ENCODE assay signal across 16 mouse cellular contexts in the genomic region with DNA sequence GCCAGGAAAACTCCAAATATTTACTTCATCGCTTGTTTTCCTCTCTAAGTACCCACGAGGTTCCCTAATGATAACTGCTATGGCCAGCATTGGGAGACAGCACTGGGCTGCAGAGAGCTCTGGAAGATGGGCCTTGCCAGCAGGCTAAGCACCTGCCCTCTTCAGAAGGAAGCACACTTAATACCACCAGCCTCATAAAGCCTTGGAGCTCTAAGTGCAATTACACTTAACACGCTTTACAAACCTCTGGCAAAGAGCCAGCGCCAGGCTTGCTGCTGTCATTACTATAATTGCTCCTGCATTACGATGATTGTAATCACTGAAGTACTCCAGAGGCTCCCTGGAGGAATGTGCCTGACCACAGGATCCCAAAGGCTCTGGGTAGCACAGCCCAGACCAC. TPM values are rescaled to one million over a fixed set of nuclear protein-coding genes. Genes with fewer than 3 reads are reported as not detected.
A peak's percentile ranks its signal among the peaks of the same experiment; 100 is the strongest.
DNase-seq lines count a peak whose midpoint lies in the region; ATAC-seq and TF ChIP-seq lines count a peak whose summit lies in the region.
"Had no signal": no experiment of that assay in that cellular context is flagged by ENCODE, and none has a peak within 500 bp of the region (broad histone marks: within the 10 kb centered on the region; RNA-seq: fewer than 3 reads in every experiment).

No protein-coding gene starts in this region.

- no peak overlapping the region for H3K9ac ChIP-seq in hindbrain, embryonic 14.5 days
- no peak overlapping the region for H3K9ac ChIP-seq in midbrain, postnatal 0 days (replicated peaks; ENCODE audit: low read length, poor library complexity, severe bottlenecking)
- no peak overlapping the region for H3K9ac ChIP-seq in midbrain, embryonic 13.5 days (replicated peaks)
- no peak overlapping the region for H3K9ac ChIP-seq in embryonic facial prominence, embryonic 14.5 days (ENCODE audit: low read depth, low read length)
- H3K9ac ChIP-seq: embryonic facial prominence, embryonic 12.5 days; neural tube, embryonic 12.5 days had no signal

- TF ChIP-seq CTCF in midbrain, postnatal 0 days (IDR thresholded peaks at IDR 0.05) = no peak

- H3K4me2 ChIP-seq in hindbrain, embryonic 14.5 days (replicated peaks) = no peak overlapping the region
- no peak overlapping the region for H3K4me2 ChIP-seq in midbrain, postnatal 0 days (ENCODE audit: low read depth, low read length, poor library complexity, severe bottlenecking)
- no peak overlapping the region for H3K4me2 ChIP-seq in midbrain, embryonic 13.5 days (replicated peaks)
- H3K4me2 ChIP-seq in embryonic facial prominence, embryonic 14.5 days (ENCODE audit: low read depth, low read length) = no peak overlapping the region
- H3K4me2 ChIP-seq: embryonic facial prominence, embryonic 12.5 days; neural tube, embryonic 12.5 days had no signal

- peak; percentile 35; the same call in 1 of the 2 replicates for ATAC-seq in hindbrain, embryonic 14.5 days (ENCODE audit: low FRiP score)
- no peak for ATAC-seq in midbrain, postnatal 0 days (ENCODE audit: low FRiP score)
- ATAC-seq in midbrain, embryonic 13.5 days = no peak
- ATAC-seq in embryonic facial prominence, embryonic 14.5 days (ENCODE audit: low read depth) = peak; percentile 54

- peak; percentile 48 for DNase-seq in hindbrain, embryonic 14.5 days (ENCODE audit: low spot score)
- no peak for DNase-seq in hindbrain, embryonic 10.5 days (ENCODE audit: low spot score)
- DNase-seq in midbrain, postnatal 0 days (ENCODE audit: low spot score) = peak; percentile 63
- DNase-seq in embryonic facial prominence, embryonic 14.5 days (ENCODE audit: low spot score) = peak; percentile 86
- DNase-seq in kidney, postnatal 36 days = peak; percentile 15 to 48
- DNase-seq in adrenal gland, postnatal 14 days = no peak
- DNase-seq in embryo, embryonic 10 days (ENCODE audit: low spot score) = no peak
- DNase-seq: adrenal gland, postnatal 36 days; cerebellum, adult 18-20 months; heart, postnatal 14 days; spleen, adult 18-20 months had no signal

- 74% methylated on average over 5 of the region's 5 CpGs for WGBS in hindbrain, embryonic 14.5 days
- WGBS in hindbrain, embryonic 10.5 days = 94% methylated on average over 5 of the region's 5 CpGs
- 80% methylated on average over 5 of the region's 5 CpGs for WGBS in midbrain, postnatal 0 days
- WGBS in midbrain, embryonic 13.5 days = 79% methylated on average over 5 of the region's 5 CpGs
- WGBS in embryonic facial prominence, embryonic 14.5 days = 62% methylated on average over 5 of the region's 5 CpGs

- no peaks in the 10 kb centered on the region for H3K27me3 ChIP-seq in hindbrain, embryonic 14.5 days (ENCODE audit: control insufficient read depth, insufficient read depth, low read length)
- H3K27me3 ChIP-seq in hindbrain, embryonic 10.5 days (ENCODE audit: insufficient read depth, poor library complexity, severe bottlenecking) = no peaks in the 10 kb centered on the region
- H3K27me3 ChIP-seq in midbrain, postnatal 0 days (ENCODE audit: insufficient read depth, low read length) = no peaks in the 10 kb centered on the region
- no peaks in the 10 kb centered on the region for H3K27me3 ChIP-seq in midbrain, embryonic 13.5 days
- H3K27me3 ChIP-seq in embryonic facial prominence, embryonic 14.5 days (replicated peaks; ENCODE audit: control insufficient read depth, insufficient read depth, low read length) = no peaks in the 10 kb centered on the region
- H3K27me3 ChIP-seq: embryonic facial prominence, embryonic 12.5 days; megakaryocyte, embryonic 14.5 days; neural tube, embryonic 12.5 days had no signal

- H3K27ac ChIP-seq in hindbrain, embryonic 14.5 days = no peak overlapping the region
- no peak overlapping the region for H3K27ac ChIP-seq in hindbrain, embryonic 10.5 days
- no peak overlapping the region for H3K27ac ChIP-seq in midbrain, postnatal 0 days (ENCODE audit: low read depth, low read length)
- no peak overlapping the region for H3K27ac ChIP-seq in midbrain, embryonic 13.5 days
- no peak overlapping the region for H3K27ac ChIP-seq in embryonic facial prominence, embryonic 14.5 days (replicated peaks; ENCODE audit: low read depth, low read length)
- H3K27ac ChIP-seq: embryonic facial prominence, embryonic 12.5 days; layer of hippocampus, adult 2 months; neural tube, embryonic 12.5 days had no signal

- peaks cover 11% of the 10 kb centered on the region for H3K4me1 ChIP-seq in hindbrain, embryonic 14.5 days (replicated peaks; ENCODE audit: control insufficient read depth, insufficient read depth, low read length)
- peaks cover 14% of the 10 kb centered on the region for H3K4me1 ChIP-seq in hindbrain, embryonic 10.5 days (replicated peaks)
- peaks cover 7% of the 10 kb centered on the region; the same call in 1 of the 2 replicates for H3K4me1 ChIP-seq in midbrain, postnatal 0 days (ENCODE audit: insufficient read depth, low read length)
- peaks cover 18% of the 10 kb centered on the region for H3K4me1 ChIP-seq in midbrain, embryonic 13.5 days (replicated peaks)
- H3K4me1 ChIP-seq in embryonic facial prominence, embryonic 14.5 days (ENCODE audit: control insufficient read depth, insufficient read depth, low read length) = peaks cover 8% of the 10 kb centered on the region

- H3K4me3 ChIP-seq in hindbrain, embryonic 14.5 days (replicated peaks; ENCODE audit: low read length) = no peak overlapping the region
- H3K4me3 ChIP-seq in hindbrain, embryonic 10.5 days = no peak overlapping the region
- H3K4me3 ChIP-seq in midbrain, postnatal 0 days (ENCODE audit: low read depth, low read length) = no peak overlapping the region
- no peak overlapping the region for H3K4me3 ChIP-seq in midbrain, embryonic 13.5 days (replicated peaks)
- H3K4me3 ChIP-seq in embryonic facial prominence, embryonic 14.5 days (ENCODE audit: low read depth, low read length) = no peak overlapping the region
- H3K4me3 ChIP-seq: embryonic facial prominence, embryonic 12.5 days; layer of hippocampus, adult 2 months; neural tube, embryonic 12.5 days had no signal

- H3K36me3 ChIP-seq in hindbrain, embryonic 14.5 days (replicated peaks; ENCODE audit: control insufficient read depth, insufficient read depth) = peaks cover 16% of the 10 kb centered on the region
- H3K36me3 ChIP-seq in hindbrain, embryonic 10.5 days = peaks cover 66% of the 10 kb centered on the region
- peaks cover 23% of the 10 kb centered on the region for H3K36me3 ChIP-seq in midbrain, postnatal 0 days (ENCODE audit: insufficient read depth, low read length)
- H3K36me3 ChIP-seq in midbrain, embryonic 13.5 days = peaks cover 45% of the 10 kb centered on the region
- H3K36me3 ChIP-seq in embryonic facial prominence, embryonic 14.5 days (ENCODE audit: control insufficient read depth, insufficient read depth, low read length) = peaks cover 28% of the 10 kb centered on the region; the same call in 1 of the 2 replicates

- H3K9me3 ChIP-seq in hindbrain, embryonic 14.5 days (ENCODE audit: control insufficient read depth, low read length) = no peaks in the 10 kb centered on the region
- H3K9me3 ChIP-seq in hindbrain, embryonic 10.5 days = no peaks in the 10 kb centered on the region
- H3K9me3 ChIP-seq in midbrain, postnatal 0 days (ENCODE audit: low read length) = no peaks in the 10 kb centered on the region
- H3K9me3 ChIP-seq in midbrain, embryonic 13.5 days = no peaks in the 10 kb centered on the region
- no peaks in the 10 kb centered on the region for H3K9me3 ChIP-seq in embryonic facial prominence, embryonic 14.5 days (ENCODE audit: control insufficient read depth, low read length)
- H3K9me3 ChIP-seq: embryonic facial prominence, embryonic 12.5 days; megakaryocyte, embryonic 14.5 days; neural tube, embryonic 12.5 days had no signal

RNA-seq across cellular contexts. Expression of a gene that starts 5.0 kb away (rescaled TPM):
- 62.4 and 70.5 TPM in 2 replicates for polyA plus RNA-seq in hindbrain, embryonic 14.5 days (2014; fragmentation: Nextera tagmentation; extraction: Ambion mirVana)
- polyA plus RNA-seq in hindbrain, embryonic 10.5 days (2016; fragmentation: Nextera tagmentation; extraction: Ambion mirVana) = 75.5 and 77.0 TPM in 2 replicates
- total RNA-seq in midbrain, postnatal 0 days (2014; rRNA removed) = 44.5 and 63.0 TPM in 2 replicates
- polyA plus RNA-seq in midbrain, postnatal 0 days (2015; fragmentation: Nextera tagmentation; extraction: Ambion mirVana) = 75.4 and 76.2 TPM in 2 replicates
- 63.3 and 68.9 TPM in 2 replicates for polyA plus RNA-seq in midbrain, embryonic 13.5 days (2015; fragmentation: Nextera tagmentation; extraction: Ambion mirVana)
- 49.2 and 52.2 TPM in 2 replicates for polyA plus RNA-seq in embryonic facial prominence, embryonic 14.5 days (2014; fragmentation: Nextera tagmentation; extraction: Ambion mirVana)
- 49.1 and 57.2 TPM in 2 replicates for total RNA-seq in adrenal gland, postnatal 14 days (2021)

RNA-seq across cellular contexts. Expression of a gene that starts 33.7 kb away (rescaled TPM):
- 0.17 and 0.33 TPM in 2 replicates for polyA plus RNA-seq in hindbrain, embryonic 14.5 days (2014; fragmentation: Nextera tagmentation; extraction: Ambion mirVana)
- 0.18 and 0.31 TPM in 2 replicates for polyA plus RNA-seq in hindbrain, embryonic 10.5 days (2016; fragmentation: Nextera tagmentation; extraction: Ambion mirVana)
- total RNA-seq in midbrain, postnatal 0 days (2014; rRNA removed) = 0.09 and 0.11 TPM in 2 replicates
- 0.05 and 0.10 TPM in 2 replicates for polyA plus RNA-seq in midbrain, postnatal 0 days (2015; fragmentation: Nextera tagmentation; extraction: Ambion mirVana)
- 0.08 and 0.13 TPM in 2 replicates for polyA plus RNA-seq in midbrain, embryonic 13.5 days (2015; fragmentation: Nextera tagmentation; extraction: Ambion mirVana)
- polyA plus RNA-seq in embryonic facial prominence, embryonic 14.5 days (2014; fragmentation: Nextera tagmentation; extraction: Ambion mirVana) = 0.53 and 0.63 TPM in 2 replicates
- 0.93 and 1.8 TPM in 2 replicates for total RNA-seq in adrenal gland, postnatal 14 days (2021)
- total RNA-seq: layer of hippocampus, adult 2 months had no signal

RNA-seq across cellular contexts. Expression of a gene that starts 46.0 kb away (rescaled TPM):
- polyA plus RNA-seq in hindbrain, embryonic 14.5 days (2014; fragmentation: Nextera tagmentation; extraction: Ambion mirVana) = 151 and 170 TPM in 2 replicates
- polyA plus RNA-seq in hindbrain, embryonic 10.5 days (2016; fragmentation: Nextera tagmentation; extraction: Ambion mirVana) = 365 and 372 TPM in 2 replicates
- total RNA-seq in midbrain, postnatal 0 days (2014; rRNA removed) = 138 and 173 TPM in 2 replicates
- 258 and 263 TPM in 2 replicates for polyA plus RNA-seq in midbrain, postnatal 0 days (2015; fragmentation: Nextera tagmentation; extraction: Ambion mirVana)
- polyA plus RNA-seq in midbrain, embryonic 13.5 days (2015; fragmentation: Nextera tagmentation; extraction: Ambion mirVana) = 364 and 378 TPM in 2 replicates
- polyA plus RNA-seq in embryonic facial prominence, embryonic 14.5 days (2014; fragmentation: Nextera tagmentation; extraction: Ambion mirVana) = 107 and 113 TPM in 2 replicates
- 154 and 166 TPM in 2 replicates for total RNA-seq in adrenal gland, postnatal 14 days (2021)

RNA-seq across cellular contexts. Expression of a gene that starts 54.6 kb away (rescaled TPM):
- polyA plus RNA-seq in hindbrain, embryonic 14.5 days (2014; fragmentation: Nextera tagmentation; extraction: Ambion mirVana) = 3.1 and 4.7 TPM in 2 replicates
- polyA plus RNA-seq in hindbrain, embryonic 10.5 days (2016; fragmentation: Nextera tagmentation; extraction: Ambion mirVana) = 8.3 and 9.7 TPM in 2 replicates
- total RNA-seq in midbrain, postnatal 0 days (2014; rRNA removed) = 1.6 and 2.6 TPM in 2 replicates
- 4.9 and 6.7 TPM in 2 replicates for polyA plus RNA-seq in midbrain, postnatal 0 days (2015; fragmentation: Nextera tagmentation; extraction: Ambion mirVana)
- 3.9 and 4.5 TPM in 2 replicates for polyA plus RNA-seq in midbrain, embryonic 13.5 days (2015; fragmentation: Nextera tagmentation; extraction: Ambion mirVana)
- 9.1 and 11.0 TPM in 2 replicates for polyA plus RNA-seq in embryonic facial prominence, embryonic 14.5 days (2014; fragmentation: Nextera tagmentation; extraction: Ambion mirVana)
- total RNA-seq in adrenal gland, postnatal 14 days (2021) = 4.1 and 5.3 TPM in 2 replicates

Comparison
In these comparisons a context has a peak if more than half of its experiments do, and no peak if none do; other contexts are left out.
1. DNase-seq: peak in hindbrain, embryonic 14.5 days (single experiment), midbrain, postnatal 0 days (single experiment), embryonic facial prominence, embryonic 14.5 days (single experiment) and kidney, postnatal 36 days (2 of 2); none in hindbrain, embryonic 10.5 days (single experiment), adrenal gland, postnatal 14 days (single experiment) and embryo, embryonic 10 days (single experiment).
2. ATAC-seq: peak in hindbrain, embryonic 14.5 days (single experiment) and embryonic facial prominence, embryonic 14.5 days (single experiment); none in midbrain, postnatal 0 days (single experiment) and midbrain, embryonic 13.5 days (single experiment).